Mouse (Mus musculus): ENCODE results near the gene Wwc2.

DNA sequence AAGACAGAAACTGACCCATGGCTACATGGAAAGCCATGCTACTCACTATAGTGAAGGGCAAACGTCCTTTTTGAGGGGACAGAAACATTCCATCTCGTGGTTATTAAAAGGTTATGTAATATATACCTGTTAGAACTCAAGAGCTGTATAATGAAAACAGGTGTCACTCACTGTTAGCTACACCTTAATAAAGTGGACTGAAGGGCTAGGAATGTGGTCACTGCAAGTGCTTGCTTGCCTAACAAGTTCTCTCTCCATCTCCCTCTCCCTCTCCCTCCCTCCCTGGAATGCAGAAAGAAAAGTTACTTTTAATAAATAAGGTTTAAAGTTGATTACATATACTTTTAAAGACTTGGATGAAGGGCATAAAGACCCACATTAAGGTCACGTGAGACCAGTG lies 88.0 kb downstream of the Wwc2 start:
- TF ChIP-seq GATA1 (IDR thresholded peaks at IDR 0.05; ENCODE audit: borderline replicate concordance, low read length) (no peak), FLI1 (IDR thresholded peaks at IDR 0.05; ENCODE audit: low read length) (no peak)
